Mouse (Mus musculus) kidney, embryonic 15.5 days (tissue): ENCODE data around the gene Gm20708. TPM values are rescaled to one million over a fixed set of nuclear protein-coding genes. Genes with fewer than 3 reads are reported as not detected.
A peak's percentile ranks its signal among the peaks of the same experiment; 100 is the strongest.

ENCODE experiments used
- ATAC-seq: fragments of 200-750 bp; cut with Nextera tagmentation; replicated peaks from 2 replicates; pipeline ENCODE4 v1.8.0; 2017; ENCODE audit warnings: moderate TSS enrichment; ENCODE audit not compliant: low FRiP score
- H3K27ac ChIP-seq: fragments of 300-500 bp; sonication (generic); 2 replicates; pipeline ENCODE4 v1.5.1; 2015; ENCODE audit warnings: mild to moderate bottlenecking, inconsistent platforms
- H3K27me3 ChIP-seq: fragments of 300-500 bp; sonication (generic); 2 replicates; pipeline ENCODE4 v1.6.1; 2015; ENCODE audit warnings: inconsistent platforms
- H3K36me3 ChIP-seq: fragments of 300-500 bp; sonication (generic); 2 replicates; pipeline ENCODE4 v1.6.1; 2015; ENCODE audit warnings: inconsistent platforms
- H3K4me1 ChIP-seq: fragments of 300-500 bp; sonication (generic); 2 replicates; pipeline ENCODE4 v1.6.1; 2015; ENCODE audit warnings: inconsistent platforms
- H3K4me2 ChIP-seq: fragments of 300-500 bp; sonication (generic); 2 replicates; pipeline ENCODE4 v1.6.1; 2015; ENCODE audit warnings: moderate library complexity, mild to moderate bottlenecking, inconsistent platforms
- H3K4me3 ChIP-seq: fragments of 300-500 bp; sonication (generic); replicated peaks from 2 replicates; pipeline ENCODE4 v1.5.1; 2015; ENCODE audit warnings: mild to moderate bottlenecking, inconsistent platforms
- H3K9ac ChIP-seq: fragments of 300-500 bp; sonication (generic); 2 replicates; pipeline ENCODE4 v1.6.1; 2015; ENCODE audit warnings: mild to moderate bottlenecking, inconsistent platforms
- H3K9me3 ChIP-seq: fragments of 300-500 bp; sonication (generic); replicated peaks from 2 replicates; pipeline ENCODE4 v1.6.1; 2016; ENCODE audit warnings: inconsistent platforms
- WGBS: fragments of 180-500 bp; shearing (Covaris S2); methylation state at CpG from one replicate; pipeline ENCODE4 v1.1.7; 2015; ENCODE audit warnings: mixed read lengths; 5-methylcytosine and 5-hydroxymethylcytosine counted together
- polyA plus RNA-seq: library from polyadenylated mRNA; unstranded; fragments of >200 nt; fragmentation: Nextera tagmentation; extraction: Ambion mirVana; gene quantifications from 2 replicates; pipeline ENCODE4 v1.2.1, GENCODE M21; 2015

Gene Gm20708
- polyA plus RNA-seq, 1 experiment from 2014 or later = 0.91 TPM

DNA sequence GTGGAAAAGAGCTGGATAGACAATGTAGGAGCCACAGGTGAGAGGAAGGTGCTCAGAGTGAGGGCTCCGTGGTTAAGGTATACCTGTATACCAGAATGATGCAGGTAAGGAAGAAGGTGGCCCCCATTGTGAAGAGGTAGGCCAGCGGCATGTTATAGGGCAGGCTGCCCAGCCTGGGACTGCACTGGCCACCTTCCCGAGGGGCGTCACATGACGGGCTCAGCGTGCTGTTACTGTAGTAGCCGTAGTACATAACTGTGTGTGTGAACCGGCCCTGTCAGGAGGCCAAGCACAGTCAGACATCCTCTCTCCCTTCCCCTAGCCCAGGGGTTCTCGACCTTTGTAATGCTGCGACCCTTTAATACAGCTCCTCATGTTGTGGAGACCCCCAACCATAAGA lies 34.5 kb upstream of the Gm20708 start:
- Histone ChIP-seq H3K27ac (no peak overlapping the region), H3K4me3 (no peak overlapping the region), H3K4me2 (no peak overlapping the region), H3K9me3 (no peaks in the 10 kb centered on the region), H3K27me3 (no peaks in the 10 kb centered on the region), H3K36me3 (peaks cover 62% of the 10 kb centered on the region), H3K9ac (no peak overlapping the region), H3K4me1 (peaks cover 30% of the 10 kb centered on the region)
- ATAC-seq = no peak
- 91% methylated on average over 10 of the region's 10 CpGs for WGBS

DNA sequence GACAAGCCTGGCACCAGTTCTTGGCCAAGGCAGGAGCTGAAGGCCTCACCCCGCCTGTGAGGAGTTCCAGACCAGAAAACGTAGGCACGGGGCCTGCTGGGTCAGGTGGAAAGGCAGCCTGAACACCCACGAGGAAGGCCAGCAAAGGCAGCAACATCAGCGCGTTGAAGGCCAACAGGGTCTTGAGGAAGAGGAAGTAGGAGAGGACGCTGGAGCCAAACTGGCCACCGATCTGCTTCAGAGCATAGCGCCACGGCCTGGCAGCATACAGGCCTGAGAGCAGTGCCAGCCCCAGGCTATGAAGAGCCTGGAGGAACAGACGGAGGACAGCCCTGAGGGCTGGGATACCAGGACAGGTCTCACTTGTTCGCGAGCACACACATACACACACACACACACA lies 33.9 kb upstream of the Gm20708 start:
- no peaks in the 10 kb centered on the region for H3K9me3 ChIP-seq
- H3K9ac ChIP-seq = no peak overlapping the region
- H3K27ac ChIP-seq = no peak overlapping the region
- H3K4me3 ChIP-seq = no peak overlapping the region
- peaks cover 62% of the 10 kb centered on the region for H3K36me3 ChIP-seq
- H3K27me3 ChIP-seq = no peaks in the 10 kb centered on the region
- no peak for ATAC-seq
- peaks cover 33% of the 10 kb centered on the region for H3K4me1 ChIP-seq
- no peak overlapping the region for H3K4me2 ChIP-seq
- 85% methylated on average over 13 of the region's 13 CpGs for WGBS

DNA sequence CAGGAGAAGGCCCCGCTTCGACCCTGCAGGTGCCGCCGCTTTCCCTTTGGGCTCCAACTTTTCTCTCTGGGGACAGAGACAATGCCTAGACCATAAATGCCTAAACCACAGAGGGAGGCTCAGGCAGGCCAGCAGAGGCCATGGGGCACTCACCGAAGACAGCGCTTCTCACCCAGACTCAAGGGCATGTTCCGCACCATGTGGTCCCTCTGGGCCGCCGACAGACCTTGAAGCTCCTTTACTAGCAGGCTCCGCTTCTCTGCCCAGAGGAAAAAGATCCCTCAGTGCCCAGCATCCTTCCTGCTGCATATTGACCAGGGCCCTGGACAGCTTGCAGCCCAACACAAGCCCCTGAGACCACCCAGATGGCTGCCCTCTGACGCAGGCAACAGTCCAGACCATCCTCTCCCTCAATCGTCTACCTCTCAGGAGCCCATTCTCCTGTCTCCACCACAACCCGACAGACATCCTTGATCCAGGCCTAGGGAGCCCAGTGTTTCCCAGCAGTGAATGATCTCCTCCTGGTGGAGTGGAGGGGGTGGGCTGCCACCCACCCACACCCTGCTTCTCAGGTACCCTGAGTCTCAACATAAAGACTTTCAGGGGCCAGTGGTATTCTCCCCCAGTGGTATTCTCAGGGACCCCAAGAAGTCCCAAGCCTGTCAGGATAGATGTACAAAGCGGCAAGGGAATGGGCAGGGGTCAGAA lies 33.2 kb upstream of the Gm20708 start:
- Histone ChIP-seq H3K4me2 (no peak overlapping the region), H3K9me3 (no peaks in the 10 kb centered on the region), H3K36me3 (peaks cover 59% of the 10 kb centered on the region), H3K27me3 (no peaks in the 10 kb centered on the region), H3K4me1 (peaks cover 38% of the 10 kb centered on the region), H3K4me3 (no peak overlapping the region), H3K9ac (no peak overlapping the region), H3K27ac (no peak overlapping the region)
- ATAC-seq = no peak
- 93% methylated on average over 14 of the region's 14 CpGs for WGBS

DNA sequence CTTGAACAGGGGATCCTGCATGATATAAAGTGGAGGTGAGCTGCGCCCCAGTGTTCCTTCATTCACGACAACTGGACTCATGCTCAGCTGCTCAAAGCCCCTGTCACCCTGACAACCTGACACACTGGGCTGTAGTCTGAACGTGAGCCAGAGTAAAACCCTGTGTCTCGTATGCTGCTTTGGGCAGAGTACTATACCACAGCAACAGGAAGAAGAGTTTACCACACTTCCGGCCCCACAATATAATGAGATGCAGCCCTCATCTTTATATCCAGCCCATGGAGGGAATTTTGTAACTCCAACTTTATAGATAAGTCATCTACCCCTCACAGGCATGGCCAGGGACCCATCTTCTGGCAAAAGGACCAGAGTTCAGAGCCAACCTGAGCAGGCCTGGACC lies 32.4 kb upstream of the Gm20708 start:
- H3K9me3 ChIP-seq = no peaks in the 10 kb centered on the region
- no peak overlapping the region for H3K4me2 ChIP-seq
- WGBS = 86% methylated on average over 5 of the region's 5 CpGs
- H3K36me3 ChIP-seq = peaks cover 53% of the 10 kb centered on the region
- no peak overlapping the region for H3K27ac ChIP-seq
- ATAC-seq = no peak
- no peaks in the 10 kb centered on the region for H3K27me3 ChIP-seq
- peaks cover 47% of the 10 kb centered on the region for H3K4me1 ChIP-seq
- H3K4me3 ChIP-seq = no peak overlapping the region
- H3K9ac ChIP-seq = no peak overlapping the region

DNA sequence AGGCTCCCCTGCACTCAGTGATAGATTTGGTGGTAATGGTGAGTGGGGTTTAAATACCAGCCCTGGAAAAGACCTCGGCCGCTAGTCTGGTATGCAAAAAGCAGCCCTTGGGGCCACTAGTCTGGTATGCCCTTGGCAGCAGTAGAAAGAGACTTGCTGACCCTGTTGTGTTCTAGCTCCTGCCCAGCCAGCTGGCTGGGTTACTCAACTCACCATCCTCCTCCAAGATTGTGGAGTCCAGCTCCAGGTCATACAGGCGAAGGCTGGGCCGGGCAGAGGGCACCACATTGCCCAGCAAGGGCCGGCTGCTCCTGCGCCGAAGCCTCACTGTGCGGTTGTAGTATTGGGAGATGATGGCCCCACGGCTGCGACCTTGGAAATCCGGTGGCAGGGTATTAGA lies 31.4 kb upstream of the Gm20708 start:
- no peaks in the 10 kb centered on the region for H3K9me3 ChIP-seq
- 0 out of 2 replicates have a peak, but pooled peaks cover 2% of the 10 kb centered on the region for H3K27me3 ChIP-seq
- H3K4me1 ChIP-seq = peaks cover 56% of the 10 kb centered on the region
- 92% methylated on average over 11 of the region's 11 CpGs for WGBS
- peak overlapping the region; percentile 99; the same call in 1 of the 2 replicates for H3K4me2 ChIP-seq
- no peak overlapping the region for H3K4me3 ChIP-seq
- no peak overlapping the region for H3K27ac ChIP-seq
- no peak overlapping the region for H3K9ac ChIP-seq
- H3K36me3 ChIP-seq = peaks cover 46% of the 10 kb centered on the region
- no peak for ATAC-seq

DNA sequence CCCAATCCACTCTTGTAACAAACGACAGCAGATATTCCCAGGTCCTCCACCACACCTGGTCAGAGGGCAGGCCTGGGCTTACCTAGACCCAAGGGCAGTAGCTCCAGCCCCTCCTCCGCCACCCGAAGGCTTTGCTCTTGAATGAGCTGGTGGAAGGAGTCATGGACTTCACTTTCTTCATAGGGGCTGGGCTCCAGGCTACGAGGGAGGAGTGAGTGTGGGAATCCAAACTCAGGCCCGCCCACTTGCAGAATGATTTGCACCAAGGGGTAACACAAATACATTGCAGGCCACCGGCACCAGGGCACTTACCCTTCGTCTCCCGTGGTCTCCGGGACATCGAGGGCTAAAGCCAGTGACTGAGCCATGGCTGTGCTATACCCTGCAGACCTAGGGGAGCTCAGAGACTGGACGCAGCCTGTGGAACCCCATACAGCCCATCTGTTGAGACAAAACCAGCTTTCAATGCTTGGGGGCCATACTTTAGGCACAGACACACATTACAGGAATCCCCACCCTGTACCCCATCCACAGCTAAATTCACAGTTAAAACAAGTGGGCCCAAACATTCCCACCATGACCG lies 30.5 kb upstream of the Gm20708 start:
- 0 out of 2 replicates have a peak, but pooled peaks cover 6% of the 10 kb centered on the region for H3K27me3 ChIP-seq
- peak overlapping the region; percentile 99 for H3K4me2 ChIP-seq
- 29% methylated on average over 12 of the region's 12 CpGs for WGBS
- H3K4me3 ChIP-seq = peak overlapping the region; percentile 61
- H3K9ac ChIP-seq = peak overlapping the region; percentile 54
- peaks cover 37% of the 10 kb centered on the region for H3K36me3 ChIP-seq
- ATAC-seq = no peak
- H3K4me1 ChIP-seq = peaks cover 64% of the 10 kb centered on the region
- no peaks in the 10 kb centered on the region for H3K9me3 ChIP-seq
- peak overlapping the region; percentile 97 for H3K27ac ChIP-seq

DNA sequence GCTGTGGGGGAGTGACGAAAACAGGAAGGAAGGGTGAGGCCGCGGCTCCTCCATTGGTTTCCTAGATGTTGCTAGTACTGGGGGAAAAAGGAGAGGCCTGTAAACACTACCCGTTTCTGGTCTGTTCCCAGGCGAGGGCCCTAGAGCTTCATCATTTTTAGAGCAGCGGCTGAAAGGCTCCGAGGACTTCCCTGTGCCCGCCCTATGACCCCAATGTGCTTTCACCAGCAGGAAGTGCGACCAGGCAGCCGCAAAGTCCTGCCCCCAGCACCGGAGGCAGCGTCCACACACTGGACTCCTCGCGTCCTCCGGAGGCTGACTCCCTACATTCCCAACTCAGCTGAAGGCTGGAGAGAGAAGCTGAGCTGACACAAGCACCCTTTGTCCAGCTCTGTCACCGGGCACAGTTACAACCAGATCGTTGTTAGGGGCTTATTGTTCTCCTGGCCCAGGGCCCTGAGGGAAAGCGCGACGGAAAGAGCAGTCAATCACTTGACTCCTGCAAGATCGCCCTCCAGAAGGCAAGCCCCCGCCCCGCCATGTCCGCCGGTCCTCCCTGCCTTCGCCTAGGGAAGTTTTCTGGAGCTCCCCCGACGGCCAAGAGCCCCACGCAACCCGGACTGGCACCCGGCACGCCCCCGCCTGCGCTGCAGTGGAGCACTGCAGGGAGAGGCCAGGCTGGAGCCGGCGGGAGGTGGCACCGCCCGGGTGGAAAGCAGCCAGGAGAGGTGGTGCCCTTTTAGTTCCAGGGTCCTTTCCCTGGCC lies 29.9 kb upstream of the Gm20708 start:
- 1% methylated on average over 38 of the region's 38 CpGs for WGBS
- peaks cover 6% of the 10 kb centered on the region; the same call in 1 of the 2 replicates for H3K27me3 ChIP-seq

DNA sequence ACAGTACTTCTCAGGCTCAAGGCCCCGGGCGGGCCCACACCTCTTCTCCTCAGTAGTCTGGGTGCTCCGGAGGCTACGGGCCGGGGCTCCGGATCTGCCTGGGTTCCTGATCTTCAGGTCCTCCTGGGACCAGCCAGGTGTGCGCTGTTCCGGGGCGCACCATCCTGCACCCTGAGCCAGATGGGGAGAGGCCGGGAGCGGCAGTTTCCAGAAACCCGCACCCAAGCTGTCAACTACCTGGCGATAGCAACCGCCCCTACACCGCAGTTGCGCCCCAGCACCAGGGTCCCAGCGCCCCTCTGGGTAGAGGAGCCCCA lies 29.3 kb upstream of the Gm20708 start:
- Histone ChIP-seq H3K27me3 (peaks cover 6% of the 10 kb centered on the region; the same call in 1 of the 2 replicates), H3K27ac (peak overlapping the region; percentile 97), H3K9me3 (no peaks in the 10 kb centered on the region), H3K4me1 (peaks cover 64% of the 10 kb centered on the region), H3K36me3 (peaks cover 25% of the 10 kb centered on the region), H3K4me2 (peak overlapping the region; percentile 99), H3K9ac (peak overlapping the region; percentile 54), H3K4me3 (peak overlapping the region; percentile 61)
- 2% methylated on average over 17 of the region's 17 CpGs for WGBS
- ATAC-seq = peak; percentile 13

More for the DNA sequence above, 29.9 kb upstream of the Gm20708 start:
- H3K36me3 ChIP-seq = peaks cover 30% of the 10 kb centered on the region
- peak overlapping the region; percentile 54 for H3K9ac ChIP-seq
- ATAC-seq = peak; percentile 16; the same call in 1 of the 2 replicates
- H3K4me2 ChIP-seq = peak overlapping the region; percentile 99
- H3K4me1 ChIP-seq = peaks cover 64% of the 10 kb centered on the region
- peak overlapping the region; percentile 61 for H3K4me3 ChIP-seq
- H3K27ac ChIP-seq = peak overlapping the region; percentile 97
- no peaks in the 10 kb centered on the region for H3K9me3 ChIP-seq

DNA sequence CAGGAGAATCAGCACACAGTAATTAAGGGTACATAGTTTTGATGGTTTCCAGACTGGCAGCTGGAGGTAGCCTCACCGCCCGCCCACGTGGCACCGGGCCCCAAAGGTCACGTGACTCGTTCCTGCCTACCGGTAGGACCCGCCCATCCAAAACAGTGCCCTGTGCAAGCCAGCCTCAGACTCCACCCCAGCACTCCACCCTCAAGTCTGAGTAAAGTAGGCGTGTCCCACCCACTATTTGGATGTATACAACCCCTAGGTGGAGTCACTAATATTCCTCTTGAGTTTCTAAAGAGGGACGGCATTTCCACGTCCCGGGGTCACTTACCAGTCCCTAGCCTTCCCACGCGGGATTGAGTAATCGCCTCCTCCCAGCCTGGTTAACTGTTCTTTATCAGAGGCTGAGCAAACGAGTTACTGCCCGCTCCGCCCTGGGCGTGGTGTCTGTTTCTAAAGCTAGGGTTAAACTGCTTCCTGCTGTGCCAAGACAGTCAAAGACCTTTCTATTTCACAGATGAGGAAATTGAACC lies 28.8 kb upstream of the Gm20708 start:
- ATAC-seq = peak; percentile 75
- peak overlapping the region; percentile 54 for H3K9ac ChIP-seq
- H3K4me3 ChIP-seq = peak overlapping the region; percentile 61
- WGBS = under 1% methylated on average over 19 of the region's 19 CpGs
- peak overlapping the region; percentile 99 for H3K4me2 ChIP-seq
- peak overlapping the region; percentile 97 for H3K27ac ChIP-seq
- H3K27me3 ChIP-seq = peaks cover 6% of the 10 kb centered on the region; the same call in 1 of the 2 replicates
- H3K9me3 ChIP-seq = no peaks in the 10 kb centered on the region
- peaks cover 20% of the 10 kb centered on the region; the same call in 1 of the 2 replicates for H3K36me3 ChIP-seq
- H3K4me1 ChIP-seq = peaks cover 64% of the 10 kb centered on the region

DNA sequence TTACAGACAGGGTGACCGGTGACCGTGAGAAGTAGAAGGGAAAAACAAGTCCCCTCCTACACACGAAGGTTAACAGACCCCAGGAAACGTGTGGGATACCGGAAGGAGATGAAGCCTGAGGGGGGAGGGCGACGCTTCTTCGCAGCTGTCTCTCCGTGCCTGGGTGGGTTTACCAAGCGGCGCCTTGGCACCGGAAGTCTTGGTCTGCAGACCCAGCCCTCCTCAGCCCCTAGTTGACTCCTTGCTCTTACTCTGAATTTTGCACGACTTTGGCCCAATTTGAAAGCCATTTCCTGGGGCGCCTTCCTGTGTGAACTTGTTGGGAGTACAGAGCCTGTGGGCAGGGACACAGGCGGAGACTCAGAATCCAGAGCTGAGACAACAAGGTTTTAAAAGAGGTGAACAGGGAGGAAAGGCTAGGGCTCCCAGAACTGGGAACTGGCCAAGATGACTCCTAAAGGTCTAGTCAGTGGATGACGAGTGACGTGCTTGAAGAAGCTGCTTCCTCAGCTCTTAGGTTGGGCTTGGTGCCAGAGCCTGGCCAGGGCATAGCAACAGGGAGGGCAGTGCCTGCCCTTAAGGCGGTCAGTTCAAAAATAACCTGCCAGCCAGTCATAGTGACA lies 28.2 kb upstream of the Gm20708 start:
- H3K4me2 ChIP-seq = peak overlapping the region; percentile 99
- WGBS = 9% methylated on average over 18 of the region's 18 CpGs
- H3K4me1 ChIP-seq = peaks cover 66% of the 10 kb centered on the region

DNA sequence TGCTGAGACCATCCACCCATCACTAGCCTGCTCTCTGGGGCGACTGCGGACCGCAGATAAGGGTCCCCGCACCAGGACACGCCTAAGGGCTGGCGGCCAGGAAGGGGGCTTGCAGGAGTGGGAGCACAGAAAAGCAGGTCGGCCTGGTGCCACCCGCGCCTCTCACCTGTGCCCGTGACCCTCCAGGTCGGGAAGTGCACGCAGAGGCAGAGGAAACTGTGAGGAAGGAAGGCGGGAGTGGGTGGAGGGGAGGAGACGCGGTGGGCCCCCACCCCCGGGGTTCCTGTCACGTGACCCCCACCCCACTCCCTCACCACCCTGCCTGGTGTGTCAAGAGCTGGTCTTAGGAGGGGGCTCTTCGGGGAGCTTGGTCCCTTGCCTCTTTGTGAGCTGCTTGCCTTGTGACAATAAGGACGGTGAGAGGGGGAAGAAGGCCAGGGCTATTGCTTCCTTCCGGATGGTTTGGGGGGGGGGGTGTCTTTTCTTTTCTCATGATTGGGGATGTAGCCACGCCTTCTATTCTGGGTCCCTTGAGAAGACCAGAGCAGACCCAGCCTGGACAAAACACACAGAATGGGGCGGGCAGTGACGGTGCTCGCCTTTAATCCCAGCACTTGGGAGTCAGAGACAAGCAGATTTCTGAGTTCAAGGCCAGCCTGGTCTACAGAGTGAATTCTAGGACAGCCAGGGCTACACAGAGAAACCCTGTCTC lies 27.3 kb upstream of the Gm20708 start, which contains the start of the genes Tmc8 and Tmc6:
Tmc8 (plus strand) TSS at position 84 of the 712 bp plus-strand sequence.
Tmc6 (minus strand) TSS at position 206 of the 712 bp plus-strand sequence.
- 40% methylated on average over 24 of the region's 24 CpGs for WGBS
- peak within 1 kb of the TSS; percentile 97 for H3K27ac ChIP-seq
- peaks cover 69% of the 10 kb centered on the region for H3K4me1 ChIP-seq
- peak; percentile 22; the same call in 1 of the 2 replicates for ATAC-seq
- peak within 1 kb of the TSS; percentile 61 for H3K4me3 ChIP-seq
- H3K9ac ChIP-seq = peak within 1 kb of the TSS; percentile 27; the same call in 1 of the 2 replicates
- peaks cover 6% of the 10 kb centered on the region; the same call in 1 of the 2 replicates for H3K27me3 ChIP-seq
- no peaks in the 10 kb centered on the region for H3K9me3 ChIP-seq
- peaks cover 11% of the 10 kb centered on the region; the same call in 1 of the 2 replicates for H3K36me3 ChIP-seq
- peak within 1 kb of the TSS; percentile 99 for H3K4me2 ChIP-seq

More for the DNA sequence above, 28.2 kb upstream of the Gm20708 start:
- Histone ChIP-seq H3K4me3 (peak overlapping the region; percentile 61), H3K9ac (no peak overlapping the region), H3K27me3 (peaks cover 6% of the 10 kb centered on the region; the same call in 1 of the 2 replicates), H3K9me3 (no peaks in the 10 kb centered on the region), H3K36me3 (peaks cover 19% of the 10 kb centered on the region; the same call in 1 of the 2 replicates), H3K27ac (peak overlapping the region; percentile 97)
- ATAC-seq = peak; percentile 6; the same call in 1 of the 2 replicates
